In the genomic region with DNA sequence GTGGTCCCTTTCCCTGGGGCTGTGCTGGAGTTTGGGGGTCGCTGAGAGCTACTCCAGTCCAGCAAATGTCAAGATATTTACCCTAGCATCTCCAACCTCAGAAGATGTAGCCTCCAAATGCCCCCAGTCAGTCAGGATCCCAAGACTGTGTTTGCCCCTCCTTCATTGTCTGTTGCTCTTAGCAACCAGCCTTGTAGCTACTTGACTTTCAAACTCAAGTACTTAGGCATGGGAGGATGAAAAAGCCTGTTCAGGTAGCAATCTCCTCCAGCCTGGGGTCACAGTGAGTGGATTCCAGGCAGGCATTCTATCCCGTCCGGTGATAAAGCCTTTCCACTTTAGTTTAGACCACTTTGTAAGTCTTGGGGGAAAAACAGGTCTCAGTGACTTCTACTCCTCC, we compare ENCODE assay signal across 25 mouse cellular contexts. TPM values are rescaled to one million over a fixed set of nuclear protein-coding genes. Genes with fewer than 3 reads are reported as not detected.
DNase-seq lines count a peak whose midpoint lies in the region; ATAC-seq lines count a peak whose summit lies in the region.
"Had no signal": no experiment of that assay in that cellular context is flagged by ENCODE, and none has a peak within 500 bp of the region (broad histone marks: within the 10 kb centered on the region; RNA-seq: fewer than 3 reads in every experiment).

No protein-coding gene starts in this region.

- H3K4me2 ChIP-seq in heart, embryonic 13.5 days = no peak overlapping the region
- no peak overlapping the region for H3K4me2 ChIP-seq in heart, embryonic 16.5 days (ENCODE audit: low read depth, low read length)
- no peak overlapping the region for H3K4me2 ChIP-seq in lung, embryonic 16.5 days (ENCODE audit: low read depth, low read length)
- H3K4me2 ChIP-seq: embryonic facial prominence, embryonic 13.5 days; forebrain, embryonic 12.5 days; forebrain, embryonic 15.5 days; hindbrain, embryonic 12.5 days; hindbrain, embryonic 15.5 days had no signal

- no peak for ATAC-seq in heart, embryonic 13.5 days (ENCODE audit: extremely low read depth, insufficient number of reproducible peaks, low FRiP score, low TSS enrichment)
- no peak for ATAC-seq in heart, embryonic 16.5 days (replicated peaks; ENCODE audit: extremely low read depth, insufficient read depth, low FRiP score)
- peak; percentile 68 for ATAC-seq in lung, embryonic 16.5 days (ENCODE audit: low read depth)
- ATAC-seq: activated CD4-positive, CD25-positive, alpha-beta regulatory T cell, adult 4 months; forebrain, embryonic 15.5 days; intestine, postnatal 0 days had no signal

- 62% methylated on average over 3 of the region's 3 CpGs for WGBS in heart, embryonic 10.5 days
- 62% methylated on average over 3 of the region's 3 CpGs for WGBS in heart, embryonic 13.5 days
- WGBS in heart, embryonic 16.5 days = 58% methylated on average over 3 of the region's 3 CpGs
- WGBS in lung, embryonic 16.5 days = 50% methylated on average over 3 of the region's 3 CpGs

- H3K4me3 ChIP-seq in heart, embryonic 10.5 days = no peak overlapping the region
- H3K4me3 ChIP-seq in heart, embryonic 13.5 days = no peak overlapping the region
- H3K4me3 ChIP-seq in heart, embryonic 16.5 days (ENCODE audit: low read length) = no peak overlapping the region
- H3K4me3 ChIP-seq in lung, embryonic 16.5 days (ENCODE audit: low read length) = no peak overlapping the region
- H3K4me3 ChIP-seq: embryonic facial prominence, embryonic 10.5 days; embryonic facial prominence, embryonic 13.5 days; erythroblast, embryonic 14.5 days; forebrain, embryonic 12.5 days; forebrain, embryonic 15.5 days; hindbrain, embryonic 12.5 days; hindbrain, embryonic 15.5 days had no signal

- peaks cover 90% of the 10 kb centered on the region for H3K4me1 ChIP-seq in heart, embryonic 10.5 days
- peaks cover 97% of the 10 kb centered on the region for H3K4me1 ChIP-seq in heart, embryonic 13.5 days
- H3K4me1 ChIP-seq in heart, embryonic 16.5 days (ENCODE audit: control insufficient read depth, insufficient read depth, low read length) = peaks cover 77% of the 10 kb centered on the region
- peaks cover 31% of the 10 kb centered on the region for H3K4me1 ChIP-seq in lung, embryonic 16.5 days (replicated peaks; ENCODE audit: control insufficient read depth, insufficient read depth, low read length)
- H3K4me1 ChIP-seq: embryonic facial prominence, embryonic 10.5 days; forebrain, embryonic 12.5 days; hindbrain, embryonic 12.5 days; hindbrain, embryonic 15.5 days had no signal

- no peak for DNase-seq in heart, embryonic 10.5 days (ENCODE audit: low spot score)
- no peak for DNase-seq in heart, adult 11 months
- no peak for DNase-seq in heart, postnatal 36 days
- DNase-seq in heart, adult 8-10 months (ENCODE audit: low spot score) = no peak
- no peak for DNase-seq in lung, postnatal 4 days
- DNase-seq: adrenal gland, adult 8-10 months; adrenal gland, postnatal 25 days; cerebellum, adult 11-12 months; cerebellum, adult 8-10 months; cerebellum, postnatal 10 days; cerebellum, postnatal 36 days; embryo, embryonic 11 days; gastrocnemius, postnatal 25 days had no signal

- peak overlapping the region; percentile 15; the same call in 1 of the 2 replicates for H3K9ac ChIP-seq in heart, embryonic 13.5 days
- no peak overlapping the region for H3K9ac ChIP-seq in heart, embryonic 16.5 days (ENCODE audit: low read length)
- H3K9ac ChIP-seq in lung, embryonic 16.5 days (ENCODE audit: low read length) = no peak overlapping the region
- H3K9ac ChIP-seq: embryonic facial prominence, embryonic 13.5 days; forebrain, embryonic 12.5 days; forebrain, embryonic 15.5 days; hindbrain, embryonic 12.5 days; hindbrain, embryonic 15.5 days had no signal

- H3K9me3 ChIP-seq in heart, embryonic 10.5 days = no peaks in the 10 kb centered on the region
- no peaks in the 10 kb centered on the region for H3K9me3 ChIP-seq in heart, embryonic 13.5 days
- no peaks in the 10 kb centered on the region for H3K9me3 ChIP-seq in heart, embryonic 16.5 days (replicated peaks; ENCODE audit: control insufficient read depth, low read length)
- H3K9me3 ChIP-seq in lung, embryonic 16.5 days (ENCODE audit: control insufficient read depth, low read length) = no peaks in the 10 kb centered on the region
- H3K9me3 ChIP-seq: embryonic facial prominence, embryonic 10.5 days; embryonic facial prominence, embryonic 13.5 days; forebrain, embryonic 12.5 days; forebrain, embryonic 15.5 days; hindbrain, embryonic 12.5 days; hindbrain, embryonic 15.5 days had no signal

- peak overlapping the region; percentile 60 for H3K27ac ChIP-seq in heart, embryonic 10.5 days
- H3K27ac ChIP-seq in heart, embryonic 13.5 days (replicated peaks) = peak overlapping the region; percentile 51; the same call in 1 of the 2 replicates
- H3K27ac ChIP-seq in heart, embryonic 16.5 days (ENCODE audit: low read length) = peak overlapping the region; percentile 44; the same call in 1 of the 2 replicates
- H3K27ac ChIP-seq in lung, embryonic 16.5 days (ENCODE audit: low read length) = peak overlapping the region; percentile 77
- H3K27ac ChIP-seq: embryonic facial prominence, embryonic 10.5 days; embryonic facial prominence, embryonic 13.5 days; forebrain, embryonic 12.5 days; forebrain, embryonic 15.5 days; hindbrain, embryonic 12.5 days; hindbrain, embryonic 15.5 days had no signal

- H3K27me3 ChIP-seq in heart, embryonic 10.5 days (ENCODE audit: insufficient read depth, poor library complexity, severe bottlenecking) = no peaks in the 10 kb centered on the region
- H3K27me3 ChIP-seq in heart, embryonic 13.5 days (replicated peaks) = no peaks in the 10 kb centered on the region
- no peaks in the 10 kb centered on the region for H3K27me3 ChIP-seq in heart, embryonic 16.5 days (ENCODE audit: control insufficient read depth, insufficient read depth, low read length)
- no peaks in the 10 kb centered on the region for H3K27me3 ChIP-seq in lung, embryonic 16.5 days (ENCODE audit: control insufficient read depth, insufficient read depth, low read depth, low read length)
- H3K27me3 ChIP-seq: embryonic facial prominence, embryonic 13.5 days; forebrain, embryonic 15.5 days; hindbrain, embryonic 12.5 days; hindbrain, embryonic 15.5 days had no signal

- intact Hi-C loops in heart, postnatal 36 days (cut with DNase I) = no loop called here

- H3K36me3 ChIP-seq in heart, embryonic 10.5 days = peaks cover 64% of the 10 kb centered on the region
- H3K36me3 ChIP-seq in heart, embryonic 13.5 days = peaks cover 68% of the 10 kb centered on the region
- peaks cover 27% of the 10 kb centered on the region for H3K36me3 ChIP-seq in heart, embryonic 16.5 days (ENCODE audit: control insufficient read depth, insufficient read depth)
- no peaks in the 10 kb centered on the region for H3K36me3 ChIP-seq in lung, embryonic 16.5 days (ENCODE audit: control insufficient read depth, insufficient read depth, low read length)
- H3K36me3 ChIP-seq: embryonic facial prominence, embryonic 10.5 days; embryonic facial prominence, embryonic 13.5 days; forebrain, embryonic 12.5 days; forebrain, embryonic 15.5 days; hindbrain, embryonic 12.5 days; hindbrain, embryonic 15.5 days had no signal

RNA-seq across cellular contexts. Expression of a gene that starts 28.6 kb away (rescaled TPM):
- polyA plus RNA-seq in heart, embryonic 10.5 days (2016; fragmentation: Nextera tagmentation; extraction: Ambion mirVana) = 77.8 and 153 TPM in 2 replicates
- polyA plus RNA-seq in heart, embryonic 13.5 days (2015; fragmentation: Nextera tagmentation; extraction: Ambion mirVana) = 105 and 109 TPM in 2 replicates
- total RNA-seq in heart, postnatal 36 days (2021) = 100 to 1,000 TPM in 1 of 2 experiments, 10 to 100 TPM in 1; 80.8 to 101 TPM
- 128 and 145 TPM in 2 replicates for polyA plus RNA-seq in heart, embryonic 16.5 days (2015; fragmentation: Nextera tagmentation; extraction: Ambion mirVana)
- 100 to 1,000 TPM in 1 of 4 experiments, 10 to 100 TPM in 3; 82.0 to 100 (median 95.6) TPM for total RNA-seq in heart, adult 8-10 months (2022)
- polyA plus RNA-seq in lung, embryonic 16.5 days (2015; fragmentation: Nextera tagmentation; extraction: Ambion mirVana) = 27.3 and 27.6 TPM in 2 replicates
- polyA plus RNA-seq: erythroblast, embryonic 14.5 days had no signal
